In genomic region chr4:138323753-138324152, GRCm38 (mm10) we compare ENCODE assay signal across 9 mouse cellular contexts. TPM values are rescaled to one million over a fixed set of nuclear protein-coding genes. Genes with fewer than 3 reads are reported as not detected.
DNase-seq lines count a peak whose midpoint lies in the region; ATAC-seq and TF ChIP-seq lines count a peak whose summit lies in the region.
"Had no signal": no experiment of that assay in that cellular context is flagged by ENCODE, and none has a peak within 500 bp of the region (broad histone marks: within the 10 kb centered on the region; RNA-seq: fewer than 3 reads in every experiment).

No protein-coding gene starts in this region.

- H3K36me3 ChIP-seq in lung, embryonic 16.5 days (ENCODE audit: control insufficient read depth, insufficient read depth, low read length) = no peaks in the 10 kb centered on the region
- 0 out of 2 replicates have a peak, but pooled peaks cover 3% of the 10 kb centered on the region for H3K36me3 ChIP-seq in liver, embryonic 13.5 days
- H3K36me3 ChIP-seq in stomach, postnatal 0 days (ENCODE audit: control insufficient read depth, insufficient read depth, low read length) = no peaks in the 10 kb centered on the region

- no peak overlapping the region for H3K4me2 ChIP-seq in lung, embryonic 16.5 days (ENCODE audit: low read depth, low read length)
- no peak overlapping the region for H3K4me2 ChIP-seq in liver, embryonic 13.5 days
- 0 out of 2 replicates have a peak overlapping the region, but pooled peaks have one; percentile 5 for H3K4me2 ChIP-seq in stomach, postnatal 0 days (replicated peaks; ENCODE audit: low read depth)

- H3K27me3 ChIP-seq in lung, embryonic 16.5 days (ENCODE audit: control insufficient read depth, insufficient read depth, low read depth, low read length) = no peaks in the 10 kb centered on the region
- no peaks in the 10 kb centered on the region for H3K27me3 ChIP-seq in liver, embryonic 13.5 days
- H3K27me3 ChIP-seq in stomach, postnatal 0 days (ENCODE audit: control insufficient read depth, insufficient read depth, low read length) = no peaks in the 10 kb centered on the region

- H3K4me1 ChIP-seq in lung, embryonic 16.5 days (replicated peaks; ENCODE audit: control insufficient read depth, insufficient read depth, low read length) = peaks cover 8% of the 10 kb centered on the region
- H3K4me1 ChIP-seq in liver, embryonic 13.5 days (replicated peaks) = peaks cover 40% of the 10 kb centered on the region
- no peaks in the 10 kb centered on the region for H3K4me1 ChIP-seq in stomach, postnatal 0 days (replicated peaks; ENCODE audit: control insufficient read depth, insufficient read depth)

- no peaks in the 10 kb centered on the region for H3K9me3 ChIP-seq in lung, embryonic 16.5 days (ENCODE audit: control insufficient read depth, low read length)
- H3K9me3 ChIP-seq in liver, embryonic 13.5 days (replicated peaks) = no peaks in the 10 kb centered on the region
- no peaks in the 10 kb centered on the region for H3K9me3 ChIP-seq in stomach, postnatal 0 days (ENCODE audit: control insufficient read depth, low read length)

- DNase-seq in gastrocnemius, adult 18-20 months (ENCODE audit: low spot score) = peak; percentile 39
- no peak for DNase-seq in gastrocnemius, adult 8-10 months (ENCODE audit: low spot score in 2 of 2)
- DNase-seq in lung, adult 18-20 months = no peak
- DNase-seq in liver, embryonic 13.5 days = no peak
- no peak for DNase-seq in stomach, postnatal 0 days (ENCODE audit: low spot score)
- no peak for DNase-seq in embryo, embryonic 11 days
- no peak for DNase-seq in frontal cortex, adult 2 months (ENCODE audit: extremely low spot score in 1 of 2, low spot score in 1 of 2)
- DNase-seq: lung, postnatal 36 days had no signal

- H3K27ac ChIP-seq in lung, embryonic 16.5 days (ENCODE audit: low read length) = peak overlapping the region; percentile 36
- H3K27ac ChIP-seq in liver, embryonic 13.5 days = peak overlapping the region; percentile 53; the same call in 1 of the 2 replicates
- peak overlapping the region; percentile 78 for H3K27ac ChIP-seq in stomach, postnatal 0 days (replicated peaks)

- no peak overlapping the region for H3K9ac ChIP-seq in lung, embryonic 16.5 days (ENCODE audit: low read length)
- H3K9ac ChIP-seq in liver, embryonic 13.5 days = no peak overlapping the region
- no peak overlapping the region for H3K9ac ChIP-seq in stomach, postnatal 0 days (ENCODE audit: low read length)

- no peak overlapping the region for H3K4me3 ChIP-seq in lung, embryonic 16.5 days (ENCODE audit: low read length)
- no peak overlapping the region for H3K4me3 ChIP-seq in liver, embryonic 13.5 days (replicated peaks)
- H3K4me3 ChIP-seq in stomach, postnatal 0 days (ENCODE audit: low read depth, low read length) = no peak overlapping the region

- no peak for TF ChIP-seq EP300 in stomach, postnatal 0 days (optimal IDR thresholded peaks at IDR 0.05)

- WGBS in lung, embryonic 16.5 days = 47% methylated on average over 4 of the region's 4 CpGs
- 56% methylated on average over 4 of the region's 4 CpGs for WGBS in liver, embryonic 13.5 days (ENCODE audit: insufficient replicate concordance)
- 28% methylated on average over 4 of the region's 4 CpGs for WGBS in stomach, postnatal 0 days

- no peak for TF ChIP-seq CTCF in stomach, postnatal 0 days (IDR thresholded peaks at IDR 0.05; ENCODE audit: low read depth)

- no peak for ATAC-seq in lung, embryonic 16.5 days (ENCODE audit: low read depth)
- ATAC-seq in liver, embryonic 13.5 days (ENCODE audit: low read depth) = no peak
- no peak for ATAC-seq in stomach, postnatal 0 days (ENCODE audit: low FRiP score, low TSS enrichment)

RNA-seq across cellular contexts. Expression of gene Pink1, which starts 2.4 kb away (rescaled TPM):
- total RNA-seq in gastrocnemius, adult 18-20 months (2021) = 100 to 1,000 TPM; 737 to 833 TPM
- 100 to 1,000 TPM; 762 to 861 (median 819) TPM for total RNA-seq in gastrocnemius, adult 8-10 months (2022)
- polyA plus RNA-seq in lung, embryonic 16.5 days (2015; fragmentation: Nextera tagmentation; extraction: Ambion mirVana) = 44.1 and 49.4 TPM in 2 replicates
- polyA plus RNA-seq in liver, embryonic 13.5 days (2015; fragmentation: Nextera tagmentation; extraction: Ambion mirVana) = 25.7 and 26.7 TPM in 2 replicates
- polyA plus RNA-seq in stomach, postnatal 0 days (2015; fragmentation: Nextera tagmentation; extraction: Ambion mirVana) = 62.1 and 77.1 TPM in 2 replicates
- polyA plus RNA-seq in frontal cortex, adult 2 months (2012; rRNA removed) = 327 and 338 TPM in 2 replicates

RNA-seq across cellular contexts. Expression of gene Ddost, which starts 19.2 kb away (rescaled TPM):
- 10 to 100 TPM; 29.5 to 34.0 TPM for total RNA-seq in gastrocnemius, adult 18-20 months (2021)
- 10 to 100 TPM; 29.7 to 35.8 (median 32.2) TPM for total RNA-seq in gastrocnemius, adult 8-10 months (2022)
- polyA plus RNA-seq in lung, embryonic 16.5 days (2015; fragmentation: Nextera tagmentation; extraction: Ambion mirVana) = 402 TPM in 2 replicates
- polyA plus RNA-seq in liver, embryonic 13.5 days (2015; fragmentation: Nextera tagmentation; extraction: Ambion mirVana) = 173 and 182 TPM in 2 replicates
- polyA plus RNA-seq in stomach, postnatal 0 days (2015; fragmentation: Nextera tagmentation; extraction: Ambion mirVana) = 253 and 258 TPM in 2 replicates
- polyA plus RNA-seq in frontal cortex, adult 2 months (2012; rRNA removed) = 89.8 and 93.1 TPM in 2 replicates

RNA-seq across cellular contexts. Expression of gene Cda, which starts 44.0 kb away (rescaled TPM):
- total RNA-seq in gastrocnemius, adult 18-20 months (2021) = 1 to 10 TPM in 1 of 2 experiments, under 1 TPM in 1; 0.57 to 1.1 TPM
- under 1 TPM in 2 of 4 experiments, not detected in 2; 0.59 to 0.63 TPM for total RNA-seq in gastrocnemius, adult 8-10 months (2022)
- polyA plus RNA-seq in lung, embryonic 16.5 days (2015; fragmentation: Nextera tagmentation; extraction: Ambion mirVana) = 19.8 and 22.8 TPM in 2 replicates
- 4.7 and 5.2 TPM in 2 replicates for polyA plus RNA-seq in liver, embryonic 13.5 days (2015; fragmentation: Nextera tagmentation; extraction: Ambion mirVana)
- 12.5 and 15.2 TPM in 2 replicates for polyA plus RNA-seq in stomach, postnatal 0 days (2015; fragmentation: Nextera tagmentation; extraction: Ambion mirVana)
- 3.6 and 3.7 TPM in 2 replicates for polyA plus RNA-seq in frontal cortex, adult 2 months (2012; rRNA removed)
